In the genomic region with DNA sequence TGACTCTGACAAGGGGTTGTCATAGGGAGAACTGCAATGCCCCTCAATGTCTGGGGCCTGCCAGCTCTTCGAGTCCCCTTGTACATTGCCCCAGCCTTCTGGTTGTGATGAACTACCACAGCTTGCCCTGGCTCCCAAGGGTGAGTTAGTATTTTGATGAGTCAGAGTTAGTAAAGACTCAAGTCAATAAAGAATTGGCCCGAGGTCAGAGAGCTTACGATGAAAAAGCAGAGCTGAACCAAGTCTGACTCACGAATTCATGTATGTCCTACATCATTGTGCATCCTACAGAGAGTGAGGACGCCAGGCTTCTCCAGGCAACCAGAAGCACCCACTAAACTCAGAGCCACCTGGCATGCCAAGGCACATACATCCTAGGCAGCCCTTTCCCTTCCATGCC, we compare ENCODE assay signal across 26 mouse cellular contexts.
"Had no signal": no experiment of that assay in that cellular context is flagged by ENCODE, and none has a peak within 500 bp of the region (broad histone marks: within the 10 kb centered on the region; RNA-seq: fewer than 3 reads in every experiment).

No protein-coding gene starts in this region.

- H3K9me3 ChIP-seq: heart, embryonic 13.5 days; heart, embryonic 15.5 days; hindbrain, embryonic 13.5 days; hindbrain, embryonic 15.5 days; kidney, embryonic 15.5 days; limb, embryonic 15.5 days; liver, embryonic 13.5 days; liver, embryonic 15.5 days had no signal

- H3K27me3 ChIP-seq: heart, embryonic 13.5 days; heart, embryonic 15.5 days; hindbrain, embryonic 13.5 days; hindbrain, embryonic 15.5 days; kidney, embryonic 15.5 days; limb, embryonic 15.5 days; liver, embryonic 13.5 days; liver, embryonic 15.5 days had no signal

- ATAC-seq: hindbrain, postnatal 0 days; intestine, embryonic 16.5 days had no signal

- H3K9ac ChIP-seq: heart, embryonic 13.5 days; heart, embryonic 15.5 days; hindbrain, embryonic 13.5 days; hindbrain, embryonic 15.5 days; kidney, embryonic 15.5 days; limb, embryonic 13.5 days; limb, embryonic 15.5 days; liver, embryonic 13.5 days; liver, embryonic 15.5 days had no signal

- H3K4me2 ChIP-seq: heart, embryonic 11.5 days; heart, embryonic 13.5 days; heart, embryonic 15.5 days; hindbrain, embryonic 13.5 days; hindbrain, embryonic 15.5 days; kidney, embryonic 15.5 days; limb, embryonic 13.5 days; limb, embryonic 15.5 days; liver, embryonic 13.5 days; liver, embryonic 15.5 days had no signal

- H3K4me1 ChIP-seq: heart, embryonic 13.5 days; heart, embryonic 15.5 days; hindbrain, embryonic 13.5 days; hindbrain, embryonic 15.5 days; kidney, embryonic 15.5 days; liver, embryonic 13.5 days; liver, embryonic 15.5 days had no signal

- DNase-seq: gastrocnemius, adult 2 months; gastrocnemius, postnatal 10 days; gastrocnemius, postnatal 36 days; heart, adult 18-20 months; heart, postnatal 14 days; heart, postnatal 36 days; kidney, adult 11 months; kidney, adult 2 months; kidney, adult 9 months; kidney, postnatal 14 days; kidney, postnatal 36 days; left cerebral cortex, postnatal 4 days; liver, embryonic 13.5 days had no signal

- H3K4me3 ChIP-seq: gastrocnemius, adult 2 months; heart, embryonic 13.5 days; heart, embryonic 15.5 days; hindbrain, embryonic 13.5 days; hindbrain, embryonic 15.5 days; kidney, embryonic 15.5 days; layer of hippocampus, adult 2 months; limb, embryonic 13.5 days; limb, embryonic 15.5 days; liver, embryonic 13.5 days; liver, embryonic 15.5 days had no signal

- H3K27ac ChIP-seq: gastrocnemius, adult 2 months; heart, embryonic 13.5 days; heart, embryonic 15.5 days; hindbrain, embryonic 13.5 days; hindbrain, embryonic 15.5 days; hindbrain, postnatal 0 days; kidney, embryonic 15.5 days; kidney, postnatal 0 days; layer of hippocampus, adult 2 months; limb, embryonic 13.5 days; limb, embryonic 15.5 days; liver, embryonic 13.5 days; liver, embryonic 15.5 days had no signal

- H3K36me3 ChIP-seq: heart, embryonic 13.5 days; heart, embryonic 15.5 days; hindbrain, embryonic 13.5 days; hindbrain, embryonic 15.5 days; kidney, embryonic 15.5 days; limb, embryonic 13.5 days; limb, embryonic 15.5 days; liver, embryonic 13.5 days; liver, embryonic 15.5 days had no signal
